Mouse (Mus musculus) layer of hippocampus, postnatal 10 days (tissue): ENCODE data around the gene Tlx2. TPM values are rescaled to one million over a fixed set of nuclear protein-coding genes. Genes with fewer than 3 reads are reported as not detected.

Experiments
- DNase-seq, 2 experiments: peaks; one replicate each; pipeline ENCODE4 v3.0.0; 2021; ENCODE audit warnings: low spot score in 2 of 2
- total RNA-seq, 2 experiments: library from RNA; stranded (reverse); gene quantifications; 2 replicates each; pipeline ENCODE4 v1.2.3; 2021

Tlx2 gene
- total RNA-seq, 2 experiments from 2014 or later, result not detected

GRCm38 (mm10) chr6:83092416-83093127 lies 22.5 kb upstream of the Tlx2 start:
- DNase-seq, result no peak

- no peak for DNase-seq
Measured at GRCm38 (mm10) chr6:83087926-83088260, 17.8 kb upstream of the Tlx2 start.

- DNase-seq, result no peak
Measured at GRCm38 (mm10) chr6:83087205-83087925, 17.3 kb upstream of the Tlx2 start.

GRCm38 (mm10) chr6:83086121-83087035 lies 16.3 kb upstream of the Tlx2 start, which contains the start of gene Lbx2:
Lbx2 (plus strand) TSS chr6:83086367.
- DNase-seq, result no peak

- no peak for DNase-seq
Measured at GRCm38 (mm10) chr6:83084477-83084876, 14.4 kb upstream of the Tlx2 start.

- no peak for DNase-seq
Measured at GRCm38 (mm10) chr6:83083497-83083896, 13.4 kb upstream of the Tlx2 start.

GRCm38 (mm10) chr6:83080210-83080609 lies 10.1 kb upstream of the Tlx2 start:
- no peak for DNase-seq

- peak; percentile 100 for DNase-seq
Measured at GRCm38 (mm10) chr6:83078324-83078858, 8.3 kb upstream of the Tlx2 start.

- DNase-seq, result peak in 1 of 2 experiments; percentile 52
Measured at GRCm38 (mm10) chr6:83077630-83078323, 7.7 kb upstream of the Tlx2 start, which contains the start of gene Pcgf1. Pcgf1 (plus strand) TSS chr6:83077869.

GRCm38 (mm10) chr6:83074979-83075378 lies 4.9 kb upstream of the Tlx2 start:
- no peak for DNase-seq

GRCm38 (mm10) chr6:83071220-83071619 lies 1.1 kb upstream of the Tlx2 start:
- no peak for DNase-seq

- DNase-seq, result peak; percentile 56 to 65
Measured at GRCm38 (mm10) chr6:83070311-83071219, 472 bp upstream of the Tlx2 start.

- no peak for DNase-seq
Measured at GRCm38 (mm10) chr6:83069488-83070246, 426 bp downstream of the Tlx2 start.

GRCm38 (mm10) chr6:83068706-83069487 lies 1.2 kb downstream of the Tlx2 start:
- DNase-seq, result peak in 1 of 2 experiments; percentile 12

- DNase-seq, result no peak
Measured at GRCm38 (mm10) chr6:83068221-83068620, 1.9 kb downstream of the Tlx2 start.

GRCm38 (mm10) chr6:83066441-83066840 lies 3.7 kb downstream of the Tlx2 start:
- no peak for DNase-seq

GRCm38 (mm10) chr6:83065995-83066394 lies 4.1 kb downstream of the Tlx2 start:
- no peak for DNase-seq

GRCm38 (mm10) chr6:83058725-83059124 lies 11.4 kb downstream of the Tlx2 start:
- no peak for DNase-seq
